Mouse (Mus musculus) hindbrain, embryonic 14.5 days (tissue): ENCODE results near the gene Yaf2. TPM values are rescaled to one million over a fixed set of nuclear protein-coding genes. Genes with fewer than 3 reads are reported as not detected.

Experiments
- ATAC-seq: fragments of 200-750 bp; cut with Nextera tagmentation; 2 replicates; pipeline ENCODE4 v1.8.0; 2017; ENCODE audit warnings: moderate number of reproducible peaks, mild to moderate bottlenecking, moderate TSS enrichment, moderate library complexity; ENCODE audit not compliant: low FRiP score
- DNase-seq: peaks from one replicate; pipeline ENCODE4 v3.0.0-alpha.2; 2015; ENCODE audit warnings: low spot score
- H3K27ac ChIP-seq: fragments of 300-500 bp; sonication (generic); 2 replicates; pipeline ENCODE4 v1.5.1; 2014; ENCODE audit warnings: mild to moderate bottlenecking, moderate library complexity
- H3K27me3 ChIP-seq: fragments of 300-500 bp; sonication (generic); 2 replicates; pipeline ENCODE4 v1.6.1; 2014; ENCODE audit warnings: mild to moderate bottlenecking, low read length, mixed read lengths; ENCODE audit not compliant: control insufficient read depth, insufficient read depth
- H3K36me3 ChIP-seq: fragments of 300-500 bp; sonication (generic); replicated peaks from 2 replicates; pipeline ENCODE4 v1.6.1; 2014; ENCODE audit not compliant: control insufficient read depth, insufficient read depth
- H3K4me1 ChIP-seq: fragments of 300-500 bp; sonication (generic); replicated peaks from 2 replicates; pipeline ENCODE4 v1.6.1; 2014; ENCODE audit warnings: antibody characterized with exemption, low read length, mixed read lengths; ENCODE audit not compliant: control insufficient read depth, insufficient read depth
- H3K4me2 ChIP-seq: fragments of 300-500 bp; sonication (generic); replicated peaks from 2 replicates; pipeline ENCODE4 v1.6.1; 2014; ENCODE audit warnings: mild to moderate bottlenecking, moderate library complexity
- H3K4me3 ChIP-seq: fragments of 300-500 bp; sonication (generic); replicated peaks from 2 replicates; pipeline ENCODE4 v1.5.1; 2014; ENCODE audit warnings: mild to moderate bottlenecking, low read length
- H3K9ac ChIP-seq: fragments of 300-500 bp; sonication (generic); 2 replicates; pipeline ENCODE4 v1.6.1; 2014
- H3K9me3 ChIP-seq: fragments of 300-500 bp; sonication (generic); 2 replicates; pipeline ENCODE4 v1.6.1; 2016; ENCODE audit warnings: low read length; ENCODE audit not compliant: control insufficient read depth
- WGBS: fragments of 180-500 bp; shearing (Covaris S2); extraction: QIAGEN DNeasy Blood & Tissue Kit; methylation state at CpG from one replicate; pipeline ENCODE4 v1.1.7; 2014; 5-methylcytosine and 5-hydroxymethylcytosine counted together
- polyA plus RNA-seq: library from polyadenylated mRNA; unstranded; fragments of >200 nt; fragmentation: Nextera tagmentation; extraction: Ambion mirVana; gene quantifications from 2 replicates; pipeline ENCODE4 v1.2.1, GENCODE M21; 2014

Yaf2 gene
- polyA plus RNA-seq, 1 experiment from 2014 or later = 136 TPM

- Histone ChIP-seq H3K9ac (no peak overlapping the region), H3K4me1 (no peaks in the 10 kb centered on the region; the same call in 1 of the 2 replicates), H3K27me3 (no peaks in the 10 kb centered on the region), H3K27ac (no peak overlapping the region), H3K4me2 (no peak overlapping the region), H3K36me3 (no peaks in the 10 kb centered on the region; the same call in 1 of the 2 replicates), H3K4me3 (no peak overlapping the region), H3K9me3 (no peaks in the 10 kb centered on the region)
- ATAC-seq (no peak), DNase-seq (no peak)
- 85% methylated on average over 2 of the region's 2 CpGs for WGBS
Measured at GRCm38 (mm10) chr15:93298197-93298596, 38.5 kb downstream of the Yaf2 start.

DNA sequence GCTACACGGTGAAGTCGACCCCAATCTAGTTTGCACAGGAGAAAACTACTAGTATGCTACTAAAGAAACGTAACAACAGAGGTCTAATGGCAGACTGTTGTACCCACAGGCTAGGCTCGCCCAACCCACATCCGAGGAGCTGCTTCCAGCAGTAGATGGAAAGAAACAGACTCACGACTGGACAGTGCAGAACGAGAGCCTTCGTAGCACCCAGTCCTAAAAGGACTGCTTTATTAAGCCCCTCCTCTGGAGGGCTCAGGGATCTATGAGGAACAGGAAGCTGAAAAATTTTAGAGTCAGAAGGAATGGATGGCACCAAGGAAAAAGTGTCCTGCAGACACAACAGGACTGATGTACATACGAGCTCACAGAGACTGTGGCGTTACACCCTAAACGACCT lies 42.3 kb downstream of the Yaf2 start:
- H3K36me3 ChIP-seq = 0 out of 2 replicates have a peak, but pooled peaks cover 4% of the 10 kb centered on the region
- WGBS = 88% methylated on average over 11 of the region's 11 CpGs
- DNase-seq (no peak), ATAC-seq (no peak)
- H3K27me3 ChIP-seq = no peaks in the 10 kb centered on the region
- H3K4me3 ChIP-seq = no peak overlapping the region
- H3K9me3 ChIP-seq = no peaks in the 10 kb centered on the region
- H3K27ac ChIP-seq = no peak overlapping the region
- no peak overlapping the region for H3K4me2 ChIP-seq
- H3K4me1 ChIP-seq = no peaks in the 10 kb centered on the region
- no peak overlapping the region for H3K9ac ChIP-seq

DNA sequence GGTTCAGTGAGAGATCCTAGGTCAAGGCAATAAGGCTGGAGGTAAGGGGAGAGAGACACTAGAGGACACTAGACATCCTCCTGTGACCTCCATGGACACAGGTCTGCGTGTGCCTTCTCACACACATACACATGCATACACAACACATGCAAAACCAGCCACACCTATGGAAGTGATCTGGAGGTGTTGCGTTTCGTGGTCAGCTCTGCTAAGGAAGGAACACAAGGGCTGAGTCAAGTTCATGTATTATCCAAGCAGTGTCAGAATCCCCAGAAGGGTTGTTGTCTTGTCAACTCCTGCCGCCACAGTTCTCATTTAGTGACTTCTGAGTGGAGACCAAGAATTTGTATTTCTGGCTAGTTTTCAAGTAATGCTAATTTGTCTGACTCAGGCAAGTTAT lies 48.4 kb downstream of the Yaf2 start:
- ATAC-seq = no peak
- Histone ChIP-seq H3K4me1 (no peaks in the 10 kb centered on the region), H3K27ac (no peak overlapping the region), H3K9me3 (no peaks in the 10 kb centered on the region), H3K4me3 (no peak overlapping the region), H3K36me3 (peaks cover 11% of the 10 kb centered on the region), H3K4me2 (no peak overlapping the region), H3K9ac (no peak overlapping the region), H3K27me3 (no peaks in the 10 kb centered on the region)
- DNase-seq = no peak
- 95% methylated on average over 4 of the region's 4 CpGs for whole genome bisulfite sequencing

GRCm38 (mm10) chr15:93287628-93288027 lies 49.1 kb downstream of the Yaf2 start:
- Histone ChIP-seq H3K9ac (no peak overlapping the region), H3K4me1 (no peaks in the 10 kb centered on the region), H3K4me3 (no peak overlapping the region), H3K27ac (no peak overlapping the region), H3K4me2 (no peak overlapping the region), H3K36me3 (peaks cover 12% of the 10 kb centered on the region), H3K27me3 (no peaks in the 10 kb centered on the region), H3K9me3 (no peaks in the 10 kb centered on the region)
- ATAC-seq (no peak), DNase-seq (no peak)
- WGBS = 76% methylated on average over 2 of the region's 2 CpGs

- Histone ChIP-seq H3K27ac (no peak overlapping the region), H3K4me2 (no peak overlapping the region), H3K4me3 (no peak overlapping the region), H3K4me1 (no peaks in the 10 kb centered on the region), H3K9ac (no peak overlapping the region), H3K36me3 (peaks cover 30% of the 10 kb centered on the region), H3K9me3 (no peaks in the 10 kb centered on the region), H3K27me3 (no peaks in the 10 kb centered on the region)
- DNase-seq (no peak), ATAC-seq (no peak)
- 78% methylated on average over 15 of the region's 15 CpGs for WGBS
Measured at GRCm38 (mm10) chr15:93285244-93285643, 51.5 kb downstream of the Yaf2 start.

DNA sequence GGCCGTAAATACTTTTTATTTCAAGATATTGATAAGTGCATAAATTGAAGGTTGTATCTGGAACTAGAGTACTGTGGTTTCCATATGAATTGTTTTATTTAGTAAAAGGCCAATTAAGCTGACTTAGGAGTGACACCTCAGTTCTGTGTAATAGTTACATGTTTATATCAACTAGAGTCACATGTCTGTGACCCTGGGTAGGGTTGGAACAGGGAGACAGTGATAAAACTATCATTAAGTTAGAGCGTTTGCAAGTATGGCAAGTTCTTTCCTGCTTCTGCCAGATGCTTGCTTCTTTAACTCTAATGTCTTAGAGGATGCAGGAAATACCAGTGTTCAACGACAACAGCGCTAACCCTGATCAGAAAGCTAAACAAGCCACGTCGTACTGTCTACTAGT lies 52.4 kb downstream of the Yaf2 start:
- DNase-seq (no peak), ATAC-seq (no peak)
- Histone ChIP-seq H3K9me3 (no peaks in the 10 kb centered on the region), H3K4me1 (no peaks in the 10 kb centered on the region), H3K9ac (no peak overlapping the region), H3K36me3 (peaks cover 25% of the 10 kb centered on the region), H3K4me3 (no peak overlapping the region), H3K27me3 (no peaks in the 10 kb centered on the region), H3K4me2 (no peak overlapping the region), H3K27ac (no peak overlapping the region)
- 90% methylated on average over 6 of the region's 6 CpGs for WGBS

GRCm38 (mm10) chr15:93283349-93283748 lies 53.4 kb downstream of the Yaf2 start:
- Histone ChIP-seq H3K4me3 (no peak overlapping the region), H3K4me1 (no peaks in the 10 kb centered on the region), H3K9me3 (no peaks in the 10 kb centered on the region), H3K27me3 (no peaks in the 10 kb centered on the region), H3K36me3 (peaks cover 25% of the 10 kb centered on the region), H3K27ac (no peak overlapping the region), H3K4me2 (no peak overlapping the region), H3K9ac (no peak overlapping the region)
- DNase-seq (no peak), ATAC-seq (no peak)
- WGBS = 73% methylated on average over 11 of the region's 11 CpGs

DNA sequence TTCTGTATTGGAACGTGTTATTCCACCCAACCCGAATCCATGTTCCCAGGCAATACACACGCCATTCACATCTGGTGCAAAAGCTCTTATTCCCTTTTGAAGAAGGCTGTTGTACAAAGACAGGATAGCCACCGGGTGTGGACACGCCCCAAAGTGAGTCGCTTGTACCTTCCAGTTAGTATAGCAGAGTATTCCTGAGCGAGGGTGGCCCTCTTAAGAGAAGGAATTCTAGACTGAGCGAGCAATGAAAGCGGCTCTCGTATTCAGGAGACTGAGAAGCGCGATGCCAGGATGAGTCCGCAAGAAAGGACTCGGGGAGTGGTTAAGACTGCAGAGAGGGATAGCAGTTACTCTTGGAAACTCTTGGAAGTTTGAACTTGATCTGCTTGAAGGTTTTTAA lies 60.5 kb downstream of the Yaf2 start:
- peak overlapping the region; percentile 76 for H3K4me3 ChIP-seq
- H3K36me3 ChIP-seq = peaks cover 10% of the 10 kb centered on the region
- no peak overlapping the region for H3K27ac ChIP-seq
- H3K9ac ChIP-seq = peak overlapping the region; percentile 68
- peak overlapping the region; percentile 94 for H3K4me2 ChIP-seq
- DNase-seq = peak; percentile 40
- 4% methylated on average over 14 of the region's 14 CpGs for WGBS
- no peak for ATAC-seq
- H3K27me3 ChIP-seq = no peaks in the 10 kb centered on the region
- H3K4me1 ChIP-seq = peaks cover 14% of the 10 kb centered on the region
- H3K9me3 ChIP-seq = no peaks in the 10 kb centered on the region

DNA sequence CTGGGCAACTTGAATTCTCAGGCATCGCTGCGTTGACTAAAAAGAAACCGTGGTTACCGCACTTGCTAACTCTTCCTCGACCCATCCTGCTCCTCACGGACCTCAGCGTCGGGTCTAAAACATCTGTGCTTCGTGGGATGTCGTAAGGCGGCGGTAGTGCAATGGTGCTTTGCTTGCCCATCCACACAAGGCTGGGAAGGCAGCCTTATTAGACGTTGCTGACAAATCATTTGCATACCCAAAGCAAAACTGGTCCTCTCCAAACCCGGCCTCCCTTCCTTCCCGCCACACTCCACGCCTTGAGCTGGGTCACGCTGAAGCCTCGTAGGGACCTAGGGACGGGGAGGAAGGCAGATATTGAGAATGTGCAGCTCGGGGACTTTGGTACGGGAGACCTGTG lies 61.1 kb downstream of the Yaf2 start:
- H3K27me3 ChIP-seq = no peaks in the 10 kb centered on the region
- DNase-seq (peak; percentile 37), ATAC-seq (peak; percentile 55)
- peak overlapping the region; percentile 91 for H3K27ac ChIP-seq
- no peaks in the 10 kb centered on the region for H3K9me3 ChIP-seq
- H3K4me2 ChIP-seq = peak overlapping the region; percentile 94
- under 1% methylated on average over 21 of the region's 21 CpGs for WGBS
- peaks cover 4% of the 10 kb centered on the region for H3K36me3 ChIP-seq
- peak overlapping the region; percentile 76 for H3K4me3 ChIP-seq
- H3K4me1 ChIP-seq = peaks cover 14% of the 10 kb centered on the region
- H3K9ac ChIP-seq = peak overlapping the region; percentile 68
